Mouse (Mus musculus): ENCODE measurements at regions not wholly inside any gene's neighbourhood (a gene's known extent, or its start where the extent isn't known, plus 50 kb on each side); places are given as distances from the start of the nearest gene placed in this dataset.
A peak's percentile ranks its signal among the peaks of the same experiment; 100 is the strongest.

- no peak for DNase-seq (ENCODE audit: low spot score in 2 of 2)
Measured at GRCm38 (mm10) chr3:147976069-147976468, 1014.3 kb downstream of the Adgrl2 start.

GRCm38 (mm10) chr3:147975500-147975899 is 1014.9 kb downstream of the Adgrl2 start:
- no peak for DNase-seq (ENCODE audit: low spot score in 2 of 2)

DNA sequence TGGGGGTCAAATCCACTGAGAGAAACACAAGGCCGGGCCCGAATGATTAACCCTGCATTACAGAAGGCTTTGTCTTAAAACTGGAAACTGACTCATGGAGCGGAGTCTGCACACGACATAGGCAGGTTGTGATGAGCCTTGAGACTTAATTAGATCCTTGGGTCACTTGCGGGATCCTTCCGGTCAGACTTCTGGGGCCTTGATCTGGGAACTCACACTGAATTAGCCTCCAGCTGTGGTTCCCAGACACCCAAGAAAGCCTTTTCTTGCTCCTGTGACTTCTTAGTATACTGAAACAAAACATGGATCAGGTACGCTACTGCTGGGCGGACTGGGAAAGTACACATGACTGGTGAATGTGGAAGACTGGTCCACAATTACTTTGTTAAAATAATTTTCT is 1015.8 kb downstream of the Adgrl2 start:
- DNase-seq (ENCODE audit: low spot score in 2 of 2): no peak

DNA sequence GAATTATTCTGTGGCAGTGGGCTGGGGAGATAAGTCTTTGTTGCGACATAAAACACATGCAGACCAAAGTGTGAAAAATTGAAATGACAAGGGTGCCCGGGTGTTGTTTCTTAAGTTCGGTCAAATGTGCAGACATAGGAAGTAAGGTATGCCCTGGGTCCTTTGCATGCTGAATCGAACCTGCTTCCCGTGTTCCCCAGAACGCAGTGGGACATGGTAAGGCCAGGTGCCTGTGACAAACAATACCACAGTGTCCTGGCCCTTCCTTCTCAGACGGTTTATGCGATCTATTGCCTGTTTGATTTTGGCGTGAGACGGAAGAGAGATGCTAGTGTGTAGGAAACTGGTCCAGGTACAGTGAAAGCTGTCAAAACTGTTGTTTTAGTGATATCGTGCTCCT is 1022.1 kb downstream of the Adgrl2 start:
- DNase-seq (ENCODE audit: low spot score in 2 of 2): no peak

- DNase-seq (ENCODE audit: low spot score in 2 of 2): no peak
Measured at GRCm38 (mm10) chr3:147967866-147968265, 1022.5 kb downstream of the Adgrl2 start.

DNA sequence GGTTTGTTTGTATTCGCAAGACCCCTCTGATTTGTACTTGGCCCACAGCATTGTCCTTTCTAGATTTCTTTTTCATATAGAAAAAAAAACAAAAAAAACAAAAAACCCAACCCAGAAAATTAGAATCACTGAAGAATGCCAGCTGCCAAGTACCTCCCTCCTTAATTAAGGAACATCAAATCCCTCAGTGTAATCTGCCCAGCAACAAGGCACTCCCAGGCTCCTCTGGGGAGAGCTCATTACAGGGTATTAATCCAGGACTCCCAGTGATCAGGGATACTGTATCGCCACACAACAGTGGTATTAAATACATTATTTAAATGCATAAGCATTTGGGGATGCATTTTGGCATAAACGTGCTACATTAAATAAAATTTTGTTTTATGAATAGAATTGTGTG is 1023.1 kb downstream of the Adgrl2 start:
- DNase-seq (ENCODE audit: low spot score in 2 of 2): no peak

DNA sequence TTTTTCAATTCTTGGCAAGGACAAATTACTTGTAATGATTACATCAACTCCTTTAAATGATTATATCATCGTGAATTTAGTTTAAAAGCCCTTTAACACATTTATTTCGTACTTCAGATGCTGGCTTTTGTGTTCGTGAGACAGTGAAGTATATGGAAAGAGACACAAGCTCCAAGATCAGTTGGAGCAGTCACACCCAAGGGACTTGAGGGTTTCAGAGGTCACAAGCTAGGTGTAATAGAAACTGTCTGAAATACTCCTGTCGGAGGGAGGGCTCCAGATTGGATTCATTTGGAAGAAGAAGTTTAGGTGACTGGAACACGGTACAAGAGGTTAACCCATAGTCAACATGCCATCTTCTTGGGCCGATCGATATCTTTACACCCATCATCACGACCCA is 1023.5 kb downstream of the Adgrl2 start:
- no peak for DNase-seq (ENCODE audit: low spot score in 2 of 2)

- peak in 1 of 2 experiments; percentile 20 for DNase-seq (ENCODE audit: low spot score in 2 of 2)
Measured at GRCm38 (mm10) chr3:147966379-147966778, 1024.0 kb downstream of the Adgrl2 start.

DNA sequence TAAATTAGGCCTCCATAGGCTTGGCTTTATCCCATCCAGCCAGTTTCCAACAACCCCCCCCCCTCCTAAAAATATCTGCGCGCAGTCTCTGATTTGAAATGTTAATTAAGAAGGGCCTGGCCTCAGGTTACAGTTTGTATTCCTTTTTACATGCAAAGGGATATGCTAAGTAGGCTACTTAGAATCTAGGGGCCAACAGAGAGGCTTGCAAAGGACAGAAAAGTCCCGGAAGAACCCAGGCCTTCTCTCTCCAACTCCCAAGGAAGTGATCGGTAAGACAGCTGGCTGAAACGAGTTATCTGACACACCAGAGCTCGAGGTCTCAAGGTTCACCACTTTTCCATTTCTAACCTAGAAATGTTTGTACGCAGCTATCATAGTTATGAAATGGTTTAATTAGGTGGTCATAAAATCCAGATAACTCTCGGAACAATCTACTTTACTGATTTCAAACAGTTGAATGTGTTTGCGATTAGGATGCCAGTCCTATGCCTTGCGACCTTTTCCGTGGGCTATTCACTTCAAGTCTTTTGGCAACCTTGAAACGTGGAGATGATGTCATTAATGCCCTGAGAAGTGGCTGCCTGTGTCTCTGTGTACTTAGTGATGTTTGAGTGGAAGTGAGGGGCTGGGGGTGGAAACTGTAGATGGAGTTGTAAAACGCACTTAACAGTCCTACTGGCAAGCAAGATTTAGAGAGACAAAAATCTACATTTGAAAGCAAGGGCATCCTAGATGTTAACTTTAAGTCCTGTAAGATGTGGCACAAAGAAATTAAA is 1026.5 kb downstream of the Adgrl2 start:
- no peak for DNase-seq (ENCODE audit: low spot score in 2 of 2)

DNA sequence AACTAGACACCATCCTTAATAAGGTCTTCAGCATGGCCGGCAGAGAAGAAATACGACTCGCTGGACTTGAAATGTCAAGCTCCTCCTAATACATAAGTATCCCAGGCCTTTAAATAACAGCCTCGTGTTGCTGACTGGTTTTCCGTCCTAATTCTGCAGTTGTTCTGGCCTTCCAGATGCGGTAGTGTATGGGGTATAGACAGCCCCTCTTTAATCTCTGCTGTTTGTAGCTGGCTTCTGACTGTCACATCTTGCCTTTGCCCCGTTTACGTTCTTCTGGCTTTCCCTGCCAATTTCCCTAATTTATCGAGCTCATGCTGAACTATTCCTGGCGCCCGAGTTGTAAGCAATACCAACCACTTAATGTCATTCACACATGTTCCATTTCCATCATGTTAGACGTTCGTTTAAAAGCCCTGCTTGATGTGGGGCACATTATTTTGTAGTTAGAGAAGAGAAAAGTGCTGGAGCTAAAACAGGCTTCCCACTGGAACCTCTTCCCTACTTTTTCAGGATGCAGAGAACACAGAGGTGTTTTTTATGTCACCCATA is 1042.2 kb downstream of the Adgrl2 start:
- DNase-seq (ENCODE audit: low spot score in 2 of 2): no peak

DNA sequence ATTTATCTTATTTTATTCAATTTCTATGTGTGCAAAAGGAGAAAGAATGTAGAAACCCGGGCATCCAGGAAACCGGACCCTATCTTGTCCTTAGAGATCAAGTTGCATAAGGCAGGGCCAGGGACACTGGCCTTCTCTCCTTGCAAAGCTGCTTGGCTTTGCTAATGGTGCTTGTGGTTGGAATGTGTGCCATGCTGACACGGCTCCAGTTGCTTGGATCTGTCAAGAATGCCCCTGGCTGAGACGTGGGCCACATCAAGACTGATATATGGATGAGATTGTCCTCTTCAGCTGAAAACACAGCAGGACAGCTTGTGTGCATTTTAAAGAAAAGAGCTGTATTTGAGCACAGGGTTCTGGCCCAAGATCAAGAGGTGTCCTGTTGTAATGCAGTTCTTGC is 1047.0 kb downstream of the Adgrl2 start:
- no peak for DNase-seq (ENCODE audit: low spot score in 2 of 2)

DNA sequence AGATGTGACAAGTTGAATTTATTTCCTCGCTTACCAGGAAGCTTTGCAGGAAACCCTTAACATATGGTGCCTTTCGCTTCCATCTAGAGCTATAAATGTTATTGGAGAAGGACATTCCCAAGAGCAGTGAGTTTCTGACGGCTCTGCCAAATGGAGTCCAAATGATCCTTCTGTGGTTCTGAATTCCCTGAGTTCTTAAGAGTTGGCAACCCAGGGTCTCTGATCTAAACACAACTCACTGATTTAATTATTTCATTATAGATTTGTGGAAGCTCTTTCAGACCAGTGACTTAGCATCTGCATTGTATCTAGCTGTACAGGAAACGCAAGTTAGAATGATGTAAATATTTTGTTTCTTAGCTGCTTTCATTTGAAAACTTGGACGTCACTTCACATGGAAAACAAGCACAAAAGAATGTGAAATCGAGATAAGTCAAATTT is 1059.5 kb downstream of the Adgrl2 start:
- DNase-seq (ENCODE audit: low spot score in 2 of 2): no peak

- no peak for DNase-seq (ENCODE audit: low spot score in 2 of 2)
Measured at GRCm38 (mm10) chr3:147920181-147920580, 1068.0 kb downstream of the Ttll7 start.

DNA sequence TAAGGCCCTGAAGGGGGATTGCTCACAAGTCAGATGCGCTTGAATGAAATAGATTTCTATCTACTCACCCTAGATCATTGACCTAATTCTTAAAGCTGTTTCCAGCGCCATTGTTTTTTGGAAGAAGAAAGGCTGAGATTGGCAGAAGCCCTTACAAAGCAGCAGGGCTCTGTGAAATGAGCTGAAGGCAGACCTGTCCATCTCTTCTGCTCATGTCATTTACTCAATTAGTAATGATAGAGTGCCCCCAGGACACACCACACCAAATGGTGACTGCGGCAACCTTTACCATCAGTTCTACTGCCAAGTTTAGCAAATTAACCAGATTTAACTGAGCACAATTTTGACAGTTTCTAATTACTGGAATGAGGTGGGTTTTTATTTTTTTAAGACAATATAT is 1067.5 kb downstream of the Ttll7 start:
- DNase-seq (ENCODE audit: low spot score in 2 of 2): no peak

DNA sequence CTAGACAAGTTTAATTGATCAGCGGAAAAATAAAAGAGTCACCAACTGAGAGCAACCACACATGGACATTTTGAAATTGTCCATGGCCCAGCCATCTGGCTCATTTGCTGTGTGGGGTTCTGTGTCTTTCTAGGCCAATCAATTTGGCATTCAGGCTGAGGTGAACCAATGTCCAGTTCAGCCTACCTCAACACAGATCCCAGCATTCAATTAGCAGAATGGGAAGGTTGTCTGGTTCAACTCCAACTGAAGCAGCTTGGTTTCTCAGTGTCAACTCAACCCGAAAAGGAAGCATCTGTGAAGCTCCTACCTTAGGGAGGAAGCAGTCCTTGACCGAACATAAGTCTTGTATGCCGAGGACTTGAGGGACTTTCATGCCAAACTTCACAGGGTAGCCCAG is 1067.0 kb downstream of the Ttll7 start:
- peak in 1 of 2 experiments; percentile 3 for DNase-seq (ENCODE audit: low spot score in 2 of 2)

DNA sequence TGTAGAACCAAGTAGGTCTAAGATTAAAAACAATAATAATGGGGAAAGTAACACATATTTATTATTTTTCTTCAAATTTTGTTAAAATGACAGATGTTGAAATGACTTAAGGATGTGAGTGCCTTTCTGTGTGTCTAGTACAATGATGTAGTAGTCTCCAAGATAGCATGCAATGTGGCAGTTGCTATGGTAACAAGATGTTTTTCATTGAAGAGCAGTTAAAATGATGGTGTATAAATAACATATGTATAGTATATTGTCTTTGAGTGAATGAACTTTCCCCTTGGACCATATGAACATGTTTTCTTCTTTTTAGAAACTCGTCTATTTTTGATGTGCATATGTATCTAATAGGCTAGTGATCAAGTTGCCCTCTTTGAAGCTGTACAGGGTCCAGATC is 1044.6 kb downstream of the Ttll7 start:
- DNase-seq (ENCODE audit: low spot score in 2 of 2): no peak

DNA sequence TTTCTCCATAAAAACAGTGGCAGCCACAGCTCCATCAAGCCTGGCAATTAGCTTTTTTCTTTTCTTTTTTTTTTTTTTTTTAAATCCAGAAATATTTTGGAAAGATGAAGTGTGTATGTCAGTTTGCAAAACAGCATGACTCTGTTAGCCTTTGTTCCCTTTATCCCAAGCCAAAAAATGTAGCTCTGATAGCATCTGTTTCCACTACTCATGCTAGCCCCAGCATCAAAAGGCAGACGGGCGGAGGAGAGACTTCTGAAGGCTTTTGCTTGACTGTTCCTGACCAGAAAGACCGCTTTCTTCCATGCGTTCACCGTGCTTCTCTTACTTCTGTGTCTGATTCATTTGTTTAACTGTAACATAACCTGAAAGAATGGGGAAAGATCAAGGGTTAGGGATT is 1039.5 kb downstream of the Ttll7 start:
- DNase-seq (ENCODE audit: low spot score in 2 of 2): no peak

DNA sequence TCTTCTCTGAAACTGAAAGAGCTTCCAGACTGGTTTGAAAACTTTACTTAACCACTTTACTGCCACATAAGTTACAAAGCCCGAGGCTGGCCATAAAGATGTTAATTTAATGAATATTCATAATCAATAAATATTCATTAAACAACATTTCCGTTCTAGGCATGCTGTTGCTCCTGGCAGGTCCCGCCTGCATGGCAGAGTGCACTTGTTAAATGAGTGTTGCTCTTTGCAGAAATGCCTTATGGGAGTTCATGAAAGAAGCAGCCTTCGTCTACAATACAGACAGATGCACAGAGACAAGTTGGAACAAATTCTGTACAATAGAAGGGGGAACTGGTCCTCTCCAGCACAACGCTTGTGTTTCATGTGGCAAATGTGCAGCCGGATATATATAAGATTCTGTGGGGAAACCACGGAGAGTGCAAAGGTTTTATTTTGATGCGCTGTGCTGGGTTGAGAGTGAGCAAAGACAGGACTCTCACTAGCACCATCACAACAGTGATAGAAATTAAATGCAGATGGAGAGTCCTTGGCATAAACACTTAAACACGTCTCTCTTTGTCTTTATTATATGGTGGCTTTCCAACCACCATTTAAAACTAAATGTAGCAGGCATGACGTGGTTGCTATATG is 1034.2 kb downstream of the Ttll7 start:
- DNase-seq (ENCODE audit: low spot score in 2 of 2): no peak

GRCm38 (mm10) chr3:147882936-147883645 is 1030.9 kb downstream of the Ttll7 start:
- no peak for DNase-seq (ENCODE audit: low spot score in 2 of 2)

DNA sequence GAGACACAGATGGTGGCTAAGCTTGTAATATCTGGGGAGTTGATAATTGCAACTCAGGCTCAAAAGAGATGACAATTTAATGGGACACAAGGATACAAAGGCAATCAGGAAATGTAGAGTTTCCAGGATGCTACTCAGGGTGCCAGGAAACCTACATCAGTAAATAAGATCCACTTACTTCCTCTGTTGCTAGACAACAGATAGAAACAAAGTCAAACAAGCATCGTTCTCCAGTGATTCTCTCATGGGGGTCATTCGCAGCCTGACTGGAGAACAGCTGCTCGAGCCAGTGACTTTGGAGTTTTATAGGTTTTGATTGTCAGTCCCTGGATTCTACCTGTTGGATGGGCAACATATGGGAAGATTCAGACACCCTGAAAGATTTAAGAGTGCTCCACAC is 1026.5 kb downstream of the Ttll7 start:
- DNase-seq (ENCODE audit: low spot score in 2 of 2): no peak

DNA sequence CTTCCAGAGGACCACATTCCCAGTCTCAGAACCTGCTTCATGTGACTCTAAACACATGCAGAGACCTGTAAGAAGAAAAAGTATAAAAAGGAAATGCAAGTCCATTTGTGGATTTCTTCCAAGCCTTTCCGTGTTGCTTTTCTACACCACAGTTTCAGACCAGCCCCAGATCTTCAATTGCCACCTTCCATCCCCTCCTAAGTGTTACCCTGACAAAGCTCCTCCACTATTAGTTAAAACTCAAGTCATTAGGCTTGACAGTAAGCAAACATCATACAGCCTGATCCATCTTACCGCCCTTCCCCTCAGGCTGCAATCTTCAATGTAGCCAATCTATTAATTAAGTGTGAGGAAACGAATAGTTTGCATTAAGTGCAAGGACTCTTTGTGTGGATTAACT is 1016.1 kb downstream of the Ttll7 start:
- DNase-seq (ENCODE audit: low spot score in 2 of 2): no peak

GRCm38 (mm10) chr3:147853346-147853745 is 1001.2 kb downstream of the Ttll7 start:
- DNase-seq (ENCODE audit: low spot score in 2 of 2): peak in 1 of 2 experiments; percentile 27

All from cerebellum, postnatal 4 days (tissue).